Mouse (Mus musculus) E14TG2a.4 (cell line): ENCODE data around the gene Rab3d.

Experiments used
- CTCF ChIP-seq: conservative IDR thresholded peaks from 2 replicates; pipeline ENCODE4 v1.5.1; 2014; ENCODE audit warnings: low read length
- NANOG ChIP-seq: IDR thresholded peaks from 2 replicates; pipeline ENCODE4 v1.6.1; 2014; ENCODE audit warnings: borderline replicate concordance, low read length, mixed read lengths
- POU5F1 ChIP-seq: IDR thresholded peaks from 2 replicates; pipeline ENCODE4 v1.6.1; 2014; ENCODE audit warnings: low read length, borderline replicate concordance

GRCm38 (mm10) chr9:21943638-21944037, 25.6 kb upstream of the Rab3d start:
- TF ChIP-seq CTCF (no peak), NANOG (no peak), POU5F1 (no peak)
